Mouse (Mus musculus) midbrain, embryonic 12.5 days (tissue): ENCODE data around the gene Zfp770. TPM values are rescaled to one million over a fixed set of nuclear protein-coding genes. Genes with fewer than 3 reads are reported as not detected.

Source experiments
- microRNA-seq: library from miRNA; unstranded; fragments of <30 nt; microRNA quantifications from one replicate; pipeline ENCODE4, GENCODE M21; 2017
- polyA plus RNA-seq: library from polyadenylated mRNA; unstranded; fragments of >200 nt; fragmentation: Nextera tagmentation; extraction: Ambion mirVana; gene quantifications from 2 replicates; pipeline ENCODE4 v1.2.1, GENCODE M21; 2016

The Zfp770 gene
- polyA plus RNA-seq, 1 experiment from 2014 or later = 3.9 TPM

Small RNA genes lying within 50 kb of the gene (microRNA-seq; reads per million reads assigned to microRNA genes)
- not detected for gene Mir7002

Other genes with a start within 250 kb of the Zfp770 start
- gene Gjd2, start 187.8 kb downstream of the Zfp770 start, polyA plus RNA-seq = 2.2 and 2.3 TPM in 2 replicates
- 4.3 and 4.6 TPM in 2 replicates for gene Actc1, start 147.9 kb downstream of the Zfp770 start, polyA plus RNA-seq
- gene Aqr, start 14.4 kb downstream of the Zfp770 start, polyA plus RNA-seq = 55.8 and 61.9 TPM in 2 replicates